Mouse (Mus musculus) cerebellum, adult 2 months (tissue): ENCODE measurements at regions not wholly inside any gene's neighbourhood (a gene's known extent, or its start where the extent isn't known, plus 50 kb on each side); places are given as distances from the start of the nearest gene placed in this dataset.

Source experiments
- DNase-seq, 2 experiments: peaks; one replicate each; pipeline ENCODE4 v3.0.0; 2021
- H3K27ac ChIP-seq: fragments of 200-500 bp; 2 replicates; pipeline ENCODE4 v1.5.1; 2012; ENCODE audit warnings: low read length, control low read depth, inconsistent platforms; ENCODE audit not compliant: insufficient read depth
- H3K27me3 ChIP-seq: fragments of 200-500 bp; 2 replicates; pipeline ENCODE4 v1.6.1; 2012; ENCODE audit warnings: inconsistent platforms, mild to moderate bottlenecking, low read length, moderate library complexity; ENCODE audit not compliant: control insufficient read depth, insufficient read depth
- H3K4me1 ChIP-seq: fragments of 200-500 bp; 2 replicates; pipeline ENCODE4 v1.6.1; 2011; ENCODE audit warnings: low read length; ENCODE audit not compliant: control insufficient read depth, insufficient read depth
- H3K4me3 ChIP-seq: fragments of 200-500 bp; replicated peaks from 2 replicates; pipeline ENCODE3; 2011; ENCODE audit warnings: mild to moderate bottlenecking, low read depth, low read length, control low read depth; ENCODE audit not compliant: insufficient read depth
- CTCF ChIP-seq: fragments of 200-500 bp; IDR thresholded peaks from 2 replicates; pipeline ENCODE4 v1.5.1; 2011; ENCODE audit warnings: low read depth, mild to moderate bottlenecking, control low read depth, low read length, moderate library complexity, borderline replicate concordance; ENCODE audit not compliant: insufficient read depth
- POLR2A ChIP-seq: fragments of 200-500 bp; IDR thresholded peaks from 2 replicates; pipeline ENCODE4 v1.6.1; 2011; ENCODE audit warnings: low read length, control low read depth, borderline replicate concordance; ENCODE audit not compliant: insufficient read depth
- WGBS: fragments of 180-500 bp; shearing (Covaris S2); methylation state at CpG from one replicate; pipeline ENCODE4 v1.1.7; 2018; 5-methylcytosine and 5-hydroxymethylcytosine counted together

GRCm38 (mm10) chr1:14503193-14503800 lies 1589.8 kb downstream of the 4930444P10Rik start:
- Histone ChIP-seq H3K4me1 (no peaks in the 10 kb centered on the region), H3K27me3 (peaks cover 8% of the 10 kb centered on the region; the same call in 1 of the 2 replicates), H3K4me3 (no peak overlapping the region), H3K27ac (no peak overlapping the region)
- TF ChIP-seq CTCF = no peak
- no peak for TF ChIP-seq POLR2A
- DNase-seq = no peak
- 50% methylated on average over 7 of the region's 7 CpGs for WGBS

- Histone ChIP-seq H3K27ac (no peak overlapping the region), H3K4me3 (no peak overlapping the region), H3K27me3 (peaks cover 2% of the 10 kb centered on the region; the same call in 1 of the 2 replicates), H3K4me1 (no peaks in the 10 kb centered on the region)
- TF ChIP-seq CTCF = no peak
- no peak for TF ChIP-seq POLR2A
- WGBS = 84% methylated on average over 1 of the region's 1 CpGs
- no peak for DNase-seq
Measured at GRCm38 (mm10) chr1:14499105-14499504, 1594.0 kb downstream of the 4930444P10Rik start.

DNA sequence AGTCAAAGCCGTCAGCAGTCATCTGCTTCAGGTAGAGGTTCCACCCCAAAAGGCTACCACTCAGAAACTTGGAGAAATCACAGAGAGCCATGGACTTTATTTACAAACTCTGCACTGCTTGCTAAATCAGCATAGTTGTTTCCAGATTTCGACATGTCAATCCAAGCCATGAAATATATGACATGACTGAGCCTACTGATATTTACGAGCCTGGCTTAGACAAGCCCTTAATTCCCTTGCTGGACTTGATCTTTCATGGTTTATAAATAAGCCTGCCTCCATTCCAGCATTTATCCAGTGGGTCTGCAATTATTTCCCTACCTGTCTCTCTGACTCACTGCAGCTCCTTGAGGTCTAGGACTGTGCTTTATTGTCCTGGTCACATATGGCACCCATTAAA lies 1603.1 kb downstream of the 4930444P10Rik start:
- no peak overlapping the region for H3K27ac ChIP-seq
- TF ChIP-seq POLR2A (no peak), CTCF (no peak)
- H3K4me3 ChIP-seq = no peak overlapping the region
- WGBS = 75% methylated on average over 3 of the region's 3 CpGs
- DNase-seq = no peak
- no peaks in the 10 kb centered on the region for H3K4me1 ChIP-seq
- H3K27me3 ChIP-seq = no peaks in the 10 kb centered on the region

DNA sequence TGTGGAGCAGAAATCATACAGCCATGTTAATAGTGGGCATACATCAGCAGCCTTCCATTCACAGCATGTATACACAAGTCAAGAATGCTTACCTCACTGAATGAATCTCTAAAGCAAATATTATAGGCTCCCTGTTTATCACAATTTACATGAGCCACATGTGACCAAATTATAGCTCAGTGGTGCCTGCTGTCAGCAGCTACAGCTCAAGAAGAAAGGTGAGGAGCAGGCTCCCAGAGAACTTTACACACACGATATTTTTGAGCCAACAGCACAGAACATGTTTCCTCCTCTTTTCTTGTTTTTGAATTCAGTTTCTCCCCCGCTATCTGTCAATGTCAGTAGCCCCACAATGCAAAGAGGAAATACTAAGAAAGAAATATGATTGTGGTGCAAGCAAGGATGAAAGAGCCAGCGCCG lies 1605.4 kb downstream of the 4930444P10Rik start:
- no peaks in the 10 kb centered on the region for H3K4me1 ChIP-seq
- TF ChIP-seq CTCF (no peak), POLR2A (no peak)
- no peak overlapping the region for H3K4me3 ChIP-seq
- DNase-seq = no peak
- WGBS = 69% methylated on average over 4 of the region's 4 CpGs
- no peak overlapping the region for H3K27ac ChIP-seq
- H3K27me3 ChIP-seq = no peaks in the 10 kb centered on the region

GRCm38 (mm10) chr1:14485746-14486145 lies 1607.4 kb downstream of the 4930444P10Rik start:
- Histone ChIP-seq H3K4me1 (no peaks in the 10 kb centered on the region), H3K27me3 (no peaks in the 10 kb centered on the region), H3K4me3 (no peak overlapping the region), H3K27ac (no peak overlapping the region)
- no peak for DNase-seq
- WGBS = 67% methylated on average over 2 of the region's 2 CpGs
- TF ChIP-seq CTCF = no peak
- no peak for TF ChIP-seq POLR2A

GRCm38 (mm10) chr1:14484121-14484916 lies 1608.8 kb downstream of the 4930444P10Rik start:
- WGBS = 87% methylated on average over 6 of the region's 6 CpGs
- no peak for DNase-seq

GRCm38 (mm10) chr1:14472294-14472693 lies 1620.8 kb downstream of the 4930444P10Rik start:
- no peak for TF ChIP-seq POLR2A
- TF ChIP-seq CTCF = no peak
- no peak for DNase-seq
- Histone ChIP-seq H3K4me3 (no peak overlapping the region), H3K4me1 (no peaks in the 10 kb centered on the region), H3K27ac (no peak overlapping the region), H3K27me3 (no peaks in the 10 kb centered on the region)
- 19% methylated on average over 3 of the region's 3 CpGs for WGBS

More at GRCm38 (mm10) chr1:14484121-14484916, 1608.8 kb downstream of the 4930444P10Rik start:
- Histone ChIP-seq H3K27ac (no peak overlapping the region), H3K27me3 (no peaks in the 10 kb centered on the region), H3K4me3 (no peak overlapping the region), H3K4me1 (no peaks in the 10 kb centered on the region)
- TF ChIP-seq POLR2A (no peak), CTCF (no peak)

DNA sequence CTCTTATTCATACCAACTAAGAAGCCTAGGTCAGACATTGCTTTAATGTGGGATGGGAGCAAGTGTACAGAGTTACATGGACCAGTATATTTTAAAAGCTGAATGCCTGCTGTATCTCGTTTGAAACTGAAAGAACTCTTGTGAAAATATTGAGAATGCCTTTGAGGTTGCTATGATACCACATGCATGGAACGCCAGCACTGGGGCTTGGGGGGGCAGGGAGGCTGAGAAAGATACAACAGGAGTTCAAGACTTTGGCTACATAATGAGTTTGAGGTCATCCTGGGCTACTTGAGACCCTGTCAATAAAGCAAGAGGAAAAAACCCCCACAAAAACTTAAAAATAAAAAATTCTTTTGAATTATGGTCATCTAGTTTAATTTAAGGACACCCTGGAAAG lies 1621.6 kb downstream of the 4930444P10Rik start:
- DNase-seq = no peak
- TF ChIP-seq CTCF = no peak
- no peak for TF ChIP-seq POLR2A
- 21% methylated on average over 2 of the region's 2 CpGs for WGBS
- H3K27me3 ChIP-seq = no peaks in the 10 kb centered on the region
- H3K27ac ChIP-seq = no peak overlapping the region
- no peaks in the 10 kb centered on the region for H3K4me1 ChIP-seq
- no peak overlapping the region for H3K4me3 ChIP-seq
